Mouse (Mus musculus): Measurements from ENCODE around the gene Cs.
A peak's percentile ranks its signal among the peaks of the same experiment; 100 is the strongest.

Cs gene

DNA sequence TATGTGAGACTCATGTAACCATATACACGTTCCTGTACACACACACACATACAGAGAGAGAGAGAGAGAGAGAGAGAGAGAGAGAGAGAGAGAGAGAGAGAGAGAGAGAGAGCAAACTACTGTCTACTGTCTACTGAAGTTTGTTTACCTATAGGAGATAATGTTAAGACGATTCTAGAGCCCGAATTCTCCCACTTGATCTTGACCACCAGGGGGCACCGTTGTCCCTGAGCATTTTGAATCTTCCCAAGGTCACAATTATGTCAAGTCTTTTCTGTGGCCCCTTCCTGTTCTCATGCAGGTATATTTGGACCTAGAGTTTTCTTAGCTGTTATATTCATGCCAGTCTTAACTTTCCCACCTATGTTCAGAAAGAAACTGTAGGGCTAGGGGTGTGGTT is 2.0 kb upstream of the Cs start:
- peak; percentile 51 for DNase-seq (ENCODE audit: low spot score)

DNA sequence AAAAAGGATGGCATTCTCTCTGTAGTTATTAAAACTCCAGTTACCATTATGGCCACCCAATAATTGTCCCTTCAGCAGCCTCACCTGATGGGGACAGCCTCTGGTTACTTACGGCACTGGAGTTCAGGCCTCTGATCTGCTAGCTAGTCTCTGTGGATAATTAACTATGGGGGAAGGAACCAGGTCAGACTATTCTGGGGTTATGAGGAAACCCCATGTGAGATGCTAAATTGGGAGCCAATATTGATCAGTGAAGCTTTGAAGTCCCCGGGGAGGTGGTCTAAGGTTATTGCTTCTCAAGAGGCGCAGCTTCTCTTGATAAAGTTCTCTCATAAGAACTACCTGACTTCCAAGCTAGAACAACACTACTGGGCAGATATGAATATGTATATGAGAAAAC is 1.3 kb upstream of the Cs start:
- no peak for DNase-seq (ENCODE audit: low spot score)

DNA sequence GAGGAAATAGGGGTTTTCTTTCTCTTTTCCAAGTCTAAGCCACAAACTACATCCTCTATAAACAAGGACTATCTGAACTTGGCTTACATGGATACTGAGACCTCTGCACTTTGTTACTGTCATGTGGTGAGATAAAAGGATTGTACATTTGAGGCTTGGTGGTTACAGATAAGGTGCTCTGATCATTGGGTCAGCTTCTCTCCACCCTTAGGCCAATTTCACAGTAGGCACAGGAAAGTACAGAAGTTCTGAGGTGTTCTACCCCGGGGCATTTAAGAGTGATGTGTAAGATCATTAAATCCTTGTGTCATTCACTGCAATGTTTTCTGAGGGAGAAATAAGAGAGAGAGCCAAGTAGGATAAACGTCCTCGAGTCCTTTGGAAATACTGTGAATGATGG is 937 bp upstream of the Cs start:
- no peak for DNase-seq (ENCODE audit: low spot score)

DNA sequence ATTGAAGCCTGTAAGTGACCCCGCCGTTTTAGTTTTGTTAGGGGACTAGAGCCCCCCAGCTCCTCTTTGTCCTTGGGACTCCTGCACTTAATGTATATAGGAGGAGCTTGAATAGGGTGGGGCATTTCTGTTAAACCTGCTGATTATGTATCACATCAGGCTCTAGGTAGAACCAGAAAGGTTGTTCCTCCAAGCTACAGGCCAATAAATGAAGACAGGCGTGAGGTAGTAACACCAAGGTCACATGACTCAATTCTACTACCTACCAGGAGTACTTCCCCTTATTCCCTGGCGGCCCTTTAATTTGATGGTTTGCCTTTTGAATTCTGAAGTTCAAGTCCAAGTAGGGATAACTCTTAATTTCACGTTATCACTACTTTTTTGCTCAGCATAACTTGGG is 881 bp downstream of the Cs start:
- no peak for DNase-seq (ENCODE audit: low spot score)

DNA sequence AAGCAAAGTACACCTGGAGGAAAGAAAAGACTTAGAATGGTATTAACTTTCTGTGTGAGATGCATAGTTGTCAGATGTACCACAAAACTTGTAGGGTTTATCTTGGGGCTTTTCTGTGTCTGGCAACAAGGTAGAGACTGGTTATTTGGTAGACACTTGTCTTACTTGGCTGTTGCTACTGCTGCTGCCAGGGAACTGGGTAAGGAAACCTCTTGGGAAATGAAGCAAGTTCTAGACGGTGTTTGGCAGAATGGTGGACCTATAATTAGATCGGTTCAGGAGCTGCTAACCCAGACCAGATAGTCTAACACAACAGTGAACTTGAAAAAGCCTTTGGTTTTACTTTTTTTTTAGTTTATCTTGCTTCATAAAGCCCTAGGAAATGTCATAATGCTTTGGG is 1.4 kb downstream of the Cs start:
- no peak for DNase-seq (ENCODE audit: low spot score)

DNA sequence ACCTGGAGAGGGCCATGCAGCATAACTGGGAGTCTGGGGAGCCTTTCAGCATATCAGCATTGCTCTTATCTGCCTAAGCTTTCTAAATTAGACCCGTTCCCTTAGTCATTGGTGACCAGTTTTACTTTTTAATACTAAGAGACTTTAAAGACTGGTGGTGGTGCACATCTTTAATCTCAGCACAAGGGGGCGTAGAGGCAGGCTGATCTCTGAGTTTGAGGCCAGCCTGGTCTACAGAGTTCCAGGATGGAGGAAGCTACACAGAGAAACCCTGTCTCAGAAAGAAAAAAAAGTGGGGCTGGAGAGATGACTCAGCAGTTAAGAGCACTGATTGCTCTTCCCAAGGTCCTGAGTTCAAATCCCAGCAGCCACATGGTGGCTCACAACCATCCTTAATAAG is 2.7 kb downstream of the Cs start:
- no peak for DNase-seq (ENCODE audit: low spot score)

DNA sequence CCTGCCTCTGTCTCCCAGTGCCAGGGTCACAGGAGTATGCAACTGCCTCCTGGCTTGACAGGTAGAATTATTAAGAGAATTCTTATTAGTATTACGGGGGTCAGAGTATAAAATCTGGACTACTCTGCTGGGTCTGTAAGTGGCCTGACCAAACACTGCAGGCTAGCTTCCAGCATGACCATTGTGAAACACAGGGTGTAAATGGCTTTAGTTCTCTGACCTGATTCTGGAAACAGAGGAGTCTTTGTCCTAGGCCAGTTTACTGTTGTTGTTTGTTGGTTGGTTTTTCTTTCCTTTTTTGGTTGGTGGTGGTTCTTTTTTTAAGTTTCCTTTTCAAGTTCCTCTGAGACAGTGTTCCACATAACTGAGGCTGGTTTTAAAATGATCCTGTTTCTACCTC is 5.9 kb downstream of the Cs start:
- no peak for DNase-seq (ENCODE audit: low spot score)

DNA sequence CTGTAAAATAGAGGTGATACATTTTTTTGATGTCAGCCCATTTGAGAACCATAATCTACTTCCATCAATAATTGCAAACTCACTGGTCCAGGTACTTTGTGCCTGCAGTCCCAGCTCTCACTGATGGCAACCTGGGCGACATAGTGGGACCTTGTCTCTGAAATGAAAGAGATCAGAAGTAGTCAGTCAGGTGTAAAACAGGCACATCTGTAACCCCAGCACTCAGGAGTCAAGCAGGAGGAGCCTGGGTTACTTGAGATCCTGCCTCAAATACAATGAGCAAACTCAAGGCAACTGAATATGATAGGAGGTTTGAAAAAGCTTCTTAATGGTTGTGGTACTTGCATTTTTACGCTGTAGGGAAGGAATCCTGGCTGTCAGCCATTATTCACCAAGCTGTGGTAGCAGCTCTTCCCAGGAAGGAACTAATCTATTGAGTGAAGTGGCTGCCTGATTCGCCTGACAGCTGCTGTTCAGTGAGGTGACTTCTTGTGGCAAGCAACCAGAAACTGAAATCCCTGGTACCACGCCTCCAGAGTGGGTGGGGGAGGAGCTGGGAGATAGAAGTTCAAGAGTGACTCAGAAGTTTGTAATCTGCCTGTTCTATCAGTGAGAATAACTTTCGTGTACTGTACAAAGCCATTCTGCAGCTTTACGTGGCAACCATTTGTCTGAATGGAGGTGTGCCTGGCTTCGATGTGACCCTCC is 7.2 kb downstream of the Cs start:
- no peak for DNase-seq (ENCODE audit: low spot score)

DNA sequence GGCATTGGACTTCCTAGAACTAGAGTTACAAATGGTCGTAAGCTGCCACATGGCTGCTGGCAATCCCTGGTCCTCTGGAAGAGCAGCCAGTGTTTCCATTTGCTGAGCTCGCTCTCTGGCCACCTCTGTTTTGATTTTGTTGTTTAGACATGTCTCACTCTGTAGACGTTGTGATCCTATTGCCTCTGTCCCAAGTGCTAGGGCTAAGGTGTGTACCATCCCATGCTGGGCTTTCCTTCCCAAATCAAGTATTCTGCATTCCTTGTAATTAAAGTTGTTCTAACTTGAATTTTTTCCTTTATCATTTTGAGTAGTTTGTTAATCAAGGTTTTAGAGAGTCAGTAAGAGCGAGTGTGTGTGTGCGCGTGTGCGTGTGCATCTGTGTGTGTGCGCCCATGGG is 10.0 kb downstream of the Cs start:
- DNase-seq (ENCODE audit: low spot score): no peak

DNA sequence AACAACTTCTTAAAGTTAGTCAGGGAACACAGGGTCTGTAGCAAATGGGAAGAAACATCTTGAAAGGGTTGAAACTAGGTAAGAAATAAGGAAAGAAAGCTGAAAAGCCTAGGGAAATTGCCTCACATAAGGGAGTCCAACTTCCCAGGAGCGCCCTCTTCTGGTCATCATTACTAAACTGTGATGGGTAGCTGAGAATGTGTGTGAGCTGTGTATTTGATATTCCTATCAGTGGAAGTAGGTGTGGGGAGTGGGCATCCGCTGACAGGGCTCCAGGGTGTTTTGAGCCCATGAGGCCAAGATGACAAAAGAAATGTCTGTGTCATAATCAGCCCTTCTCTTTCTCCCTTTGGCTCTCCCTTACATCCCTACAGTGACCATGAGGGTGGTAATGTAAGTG is 21.3 kb downstream of the Cs start:
- peak; percentile 58 for DNase-seq (ENCODE audit: low spot score)

DNA sequence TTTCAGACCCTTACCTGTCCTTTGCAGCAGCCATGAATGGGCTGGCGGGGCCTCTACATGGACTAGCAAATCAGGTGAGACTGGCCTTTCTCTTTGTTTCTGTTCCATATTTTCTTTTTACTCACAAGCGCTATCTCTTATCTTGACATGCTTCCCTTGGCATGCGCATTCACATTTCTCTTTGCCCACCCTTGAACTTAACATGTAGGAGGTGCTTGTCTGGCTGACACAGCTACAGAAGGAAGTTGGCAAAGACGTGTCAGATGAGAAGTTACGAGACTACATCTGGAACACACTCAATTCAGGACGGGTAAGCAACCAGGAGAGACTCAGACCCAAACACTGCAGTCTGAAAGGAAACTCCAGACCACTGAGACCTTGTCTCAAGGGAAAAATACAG is 21.7 kb downstream of the Cs start:
- DNase-seq (ENCODE audit: low spot score): no peak

DNA sequence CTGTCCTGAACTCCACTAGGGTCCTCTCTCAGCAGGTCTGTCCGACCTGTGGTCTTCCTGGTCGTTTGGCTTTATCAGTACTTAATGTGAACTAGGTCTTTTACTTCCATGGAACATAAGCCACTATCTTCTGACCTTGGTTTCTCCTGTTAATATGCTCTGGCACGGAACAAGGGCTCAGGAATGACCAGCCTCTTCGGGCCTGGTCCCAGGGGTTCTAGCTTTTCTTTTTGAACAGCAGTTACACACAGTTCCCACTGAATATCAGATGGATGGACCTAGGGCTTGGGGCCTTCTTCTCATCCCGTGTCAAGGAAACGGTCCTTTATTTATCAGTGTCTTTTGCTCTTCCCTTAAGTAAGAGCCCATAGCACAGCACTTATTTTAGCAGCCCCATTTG is 24.3 kb downstream of the Cs start:
- DNase-seq (ENCODE audit: low spot score): no peak

DNA sequence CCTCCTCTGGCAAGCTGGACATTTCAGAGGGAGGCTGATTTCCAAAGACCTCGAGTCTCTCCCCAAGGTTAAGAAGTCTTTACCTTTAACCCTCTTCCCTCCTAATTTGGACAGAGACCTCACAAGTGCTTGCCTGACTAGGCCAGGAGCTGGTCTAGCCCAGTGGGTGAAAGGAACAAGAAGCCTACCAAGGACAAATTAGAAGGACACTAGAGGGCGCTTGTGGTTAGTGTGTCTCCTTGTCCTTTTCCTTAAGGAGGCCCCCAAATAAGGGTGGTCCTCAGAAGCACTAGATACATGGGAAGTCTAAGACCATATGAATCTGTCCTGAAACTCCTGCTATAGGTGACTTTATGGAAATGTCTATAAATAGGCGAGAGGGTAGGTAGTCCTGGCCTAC is 25.0 kb downstream of the Cs start:
- DNase-seq (ENCODE audit: low spot score): no peak

DNA sequence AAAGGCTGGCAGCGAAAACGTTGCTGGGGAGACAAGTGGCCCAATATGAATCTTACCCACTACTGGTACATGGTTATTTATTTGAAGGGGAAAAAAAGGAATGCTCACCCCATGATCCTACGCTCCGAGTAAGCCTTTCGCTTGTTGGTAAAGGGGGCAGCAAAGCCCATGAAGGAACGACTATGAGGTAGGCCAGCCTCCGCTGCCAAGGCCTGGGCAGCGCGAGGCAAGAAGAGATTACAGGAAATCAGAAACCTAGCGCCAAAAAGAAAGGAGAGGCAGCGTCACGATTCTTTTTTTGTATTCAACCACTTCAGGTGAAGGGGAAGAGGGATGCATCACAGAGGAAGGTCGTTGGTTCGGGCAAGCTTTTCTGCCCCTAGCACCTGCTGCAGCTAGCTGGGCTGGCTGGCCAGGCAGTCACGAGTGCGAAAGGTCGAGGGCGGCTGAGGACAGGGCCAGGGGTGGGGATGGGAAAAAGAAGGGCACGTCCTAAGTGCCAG is 30.4 kb downstream of the Cs start:
- DNase-seq (ENCODE audit: low spot score): no peak

DNA sequence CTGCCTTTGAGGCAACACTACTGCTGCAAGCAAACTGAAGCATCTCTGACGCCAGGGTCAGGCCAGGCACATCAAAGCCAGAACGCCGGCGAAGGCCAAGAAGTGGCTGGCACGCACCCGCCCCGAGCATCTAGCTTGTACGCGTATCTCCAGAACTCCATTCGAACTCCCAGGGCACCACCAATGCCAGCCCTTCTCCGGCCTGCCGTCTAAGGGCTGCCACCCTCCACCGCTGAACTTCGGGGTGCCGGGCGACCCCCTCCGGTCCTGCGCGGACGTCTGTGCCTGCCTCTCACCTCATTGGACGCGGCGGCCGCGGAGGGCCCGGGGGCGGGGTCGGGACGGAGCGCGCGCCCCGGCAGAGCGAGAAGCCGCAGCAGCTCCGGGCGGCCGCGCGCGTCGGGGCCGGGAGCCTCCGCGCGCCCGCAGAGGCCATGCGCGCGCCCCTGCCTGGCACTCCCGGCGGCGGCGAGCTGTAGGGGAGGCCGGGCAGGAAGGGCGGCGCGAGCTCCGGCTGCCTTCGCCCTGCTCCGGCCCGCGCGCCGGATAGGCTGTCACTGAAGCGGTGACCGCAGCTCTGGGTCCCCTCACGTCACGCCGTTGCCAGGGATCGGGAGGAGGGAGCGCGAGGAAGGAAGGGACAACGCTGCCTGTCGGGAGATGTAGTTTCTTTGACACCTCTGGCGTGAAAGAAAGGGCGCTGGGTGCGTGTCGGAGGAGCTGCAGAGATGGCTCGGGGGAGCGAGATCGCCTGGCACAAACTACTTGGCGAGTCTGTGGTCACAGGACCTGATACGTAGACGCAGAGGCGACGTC is 31.1 kb downstream of the Cs start, which contains the start of gene Coq10a:
Gene Coq10a (minus strand): TSS at position 596 of the 816 bp plus-strand sequence.
- DNase-seq (ENCODE audit: low spot score): peak; percentile 81

DNA sequence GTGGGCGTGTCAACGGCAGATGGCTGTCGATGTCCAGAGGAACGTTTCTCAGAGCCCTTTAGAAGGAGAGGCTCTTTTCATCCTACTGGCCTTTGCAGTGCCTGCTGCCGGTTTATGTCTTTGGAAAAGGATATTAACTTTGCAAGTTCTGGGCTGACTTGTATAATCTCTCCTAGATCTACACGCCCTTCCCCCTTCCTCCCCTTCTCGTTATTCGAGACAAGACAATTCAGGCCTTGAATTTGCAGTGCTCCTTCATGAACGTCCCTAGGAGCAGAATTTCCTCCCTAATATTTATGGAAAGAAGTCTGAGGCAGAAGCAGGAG is 31.6 kb downstream of the Cs start:
- DNase-seq (ENCODE audit: low spot score): no peak

DNA sequence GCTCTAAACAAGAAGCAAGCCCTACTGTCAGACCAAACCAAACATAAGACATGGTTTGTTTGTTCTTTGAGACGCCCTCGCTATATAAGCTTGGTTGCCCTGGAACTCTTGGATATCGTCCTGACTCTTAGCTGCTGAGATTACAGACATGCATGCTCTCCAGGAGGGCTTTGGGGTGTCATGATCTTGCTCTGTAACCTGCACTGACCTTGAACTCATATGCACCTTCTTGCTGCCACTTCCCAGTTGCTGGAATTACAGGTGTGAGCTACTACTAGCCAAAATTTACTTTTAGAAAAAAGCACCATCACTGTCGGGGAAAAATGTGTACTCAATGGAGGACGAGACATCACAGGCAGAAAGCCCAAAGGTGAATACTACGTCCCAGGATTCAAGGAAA is 32.1 kb downstream of the Cs start:
- DNase-seq (ENCODE audit: low spot score): no peak

DNA sequence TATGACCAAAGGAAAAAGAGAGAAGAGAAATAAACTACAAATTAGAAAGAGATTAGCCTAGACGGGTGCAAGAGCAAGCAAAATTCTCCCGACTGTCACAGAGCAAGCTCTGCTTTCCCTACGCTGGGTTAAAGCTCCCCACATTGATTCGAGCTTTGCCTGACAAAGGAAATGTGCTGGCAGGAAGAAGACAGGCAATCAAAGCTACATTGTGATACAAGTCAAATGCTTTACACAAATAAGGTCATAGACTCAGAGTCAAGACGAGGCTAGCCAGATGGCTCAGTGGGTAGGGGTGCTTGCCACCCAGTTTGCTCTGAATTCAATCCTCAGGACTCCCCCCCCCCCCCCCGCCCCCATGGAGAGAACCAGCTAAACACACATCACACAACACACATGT is 32.5 kb downstream of the Cs start:
- DNase-seq (ENCODE audit: low spot score): no peak

DNA sequence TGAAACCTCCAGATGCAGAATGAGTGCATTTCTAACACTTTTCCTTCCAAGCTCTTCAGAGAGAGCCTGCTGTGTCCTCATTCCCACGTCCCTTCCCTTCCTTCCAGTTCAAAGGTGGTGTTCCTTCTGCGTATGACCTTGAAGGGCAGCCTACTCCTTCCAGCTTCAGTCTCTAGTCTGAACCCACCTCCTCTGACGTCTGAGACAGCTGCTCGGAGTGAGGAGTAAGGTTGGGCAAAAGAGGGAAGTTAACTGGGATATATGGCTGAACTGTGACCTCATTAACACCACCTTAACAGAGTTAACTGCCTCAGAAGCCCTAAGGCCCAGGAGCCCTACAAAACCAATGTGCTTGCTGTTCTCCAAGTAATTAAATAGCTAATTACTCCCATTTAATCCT is 33.1 kb downstream of the Cs start:
- no peak for DNase-seq (ENCODE audit: low spot score)

DNA sequence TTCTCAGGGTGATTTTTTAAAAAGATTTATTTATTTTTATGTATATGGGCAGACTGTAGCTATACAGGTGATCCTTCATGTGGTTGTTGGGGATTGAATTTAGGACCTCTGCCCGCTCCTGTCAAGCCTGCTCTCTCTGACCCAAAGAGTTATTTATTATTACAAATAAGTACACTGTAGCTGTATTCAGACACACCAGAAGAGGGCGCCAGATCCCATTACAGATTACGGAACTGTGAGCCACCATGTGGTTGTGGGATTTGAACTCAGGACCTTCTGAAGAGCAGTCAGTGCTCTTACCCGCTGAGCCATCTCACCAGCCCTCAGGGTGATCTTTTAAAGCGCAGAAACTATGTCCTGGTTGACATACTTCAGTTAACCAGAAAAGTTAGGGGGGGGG is 34.6 kb downstream of the Cs start:
- DNase-seq (ENCODE audit: low spot score): no peak

DNA sequence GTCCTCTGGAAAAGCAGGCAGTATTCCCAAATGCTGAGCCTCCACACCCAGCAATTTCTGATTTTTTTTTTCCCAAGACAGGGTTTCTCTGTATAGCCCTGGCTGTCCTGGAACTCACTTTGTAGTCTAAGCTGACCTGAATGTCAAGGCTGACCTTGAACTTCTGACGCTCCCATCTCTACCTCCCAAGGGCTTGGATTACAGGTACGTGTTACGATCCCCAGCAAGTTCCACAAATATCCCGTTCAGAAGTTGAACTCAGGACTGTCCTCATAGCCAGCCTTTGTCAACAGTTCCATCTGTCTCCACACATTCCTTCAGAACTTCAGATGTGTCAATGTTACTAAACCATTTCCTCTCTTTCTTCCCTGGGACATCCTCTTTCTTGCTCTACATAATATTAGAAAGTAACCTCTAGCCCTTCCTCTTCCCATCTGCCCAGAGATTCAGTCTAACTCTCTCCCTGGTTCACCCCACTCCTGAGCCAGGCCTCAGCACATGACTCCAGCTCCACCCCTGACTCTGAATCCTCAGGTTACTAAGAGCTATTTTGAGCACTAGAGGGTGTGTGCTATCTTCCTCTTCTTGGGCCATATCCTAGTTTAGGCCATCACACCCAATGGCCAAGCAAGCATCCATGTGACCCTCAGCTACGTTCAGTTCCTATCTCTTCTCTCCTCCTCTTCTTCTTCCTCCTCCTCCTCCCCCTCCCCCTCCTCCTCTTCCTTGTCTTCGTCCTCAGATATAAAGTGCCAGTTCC is 35.6 kb downstream of the Cs start:
- DNase-seq (ENCODE audit: low spot score): no peak

DNA sequence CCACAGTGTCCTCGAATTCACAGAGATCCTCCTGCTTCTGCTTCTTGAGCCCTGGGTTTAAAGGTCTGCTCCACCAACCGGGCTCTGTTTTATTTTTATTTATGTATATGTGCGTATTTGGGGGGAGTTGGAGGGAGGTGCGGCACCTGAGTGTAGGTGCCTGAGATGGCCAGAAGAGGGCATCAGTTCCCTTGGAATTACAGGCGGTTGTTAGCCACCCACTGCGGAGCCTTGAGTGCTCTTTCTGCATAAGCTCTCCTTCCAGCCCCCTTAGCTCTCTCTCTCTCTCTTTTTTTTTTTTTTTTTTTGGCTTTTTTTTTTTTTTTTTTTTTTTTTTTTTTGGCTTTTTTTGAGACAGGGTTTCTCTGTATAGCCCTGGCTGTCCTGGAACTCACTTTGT is 36.9 kb downstream of the Cs start:
- DNase-seq (ENCODE audit: low spot score): no peak

DNA sequence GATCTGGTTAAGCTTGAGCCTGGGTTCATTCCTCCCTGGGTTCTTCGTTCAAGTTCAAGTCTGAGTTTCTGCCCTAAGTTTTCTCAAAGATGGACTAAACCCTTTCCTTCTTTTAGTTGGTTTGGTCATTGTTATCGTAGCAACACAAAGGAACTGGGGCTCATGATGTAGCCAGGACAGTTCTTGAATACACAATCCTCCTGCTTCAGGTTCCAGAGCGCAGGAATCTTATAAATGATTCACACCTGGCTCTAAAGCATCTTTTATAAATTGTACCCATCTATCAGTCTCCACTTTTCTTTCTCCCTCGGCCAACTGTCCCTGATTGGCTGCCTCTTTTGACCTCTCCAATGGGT is 38.5 kb downstream of the Cs start:
- DNase-seq (ENCODE audit: low spot score): no peak

Data from layer of hippocampus, adult 9-10 months (tissue).